Mouse (Mus musculus): ENCODE results near the gene Ets2. TPM values are rescaled to one million over a fixed set of nuclear protein-coding genes. Genes with fewer than 3 reads are reported as not detected.
"Not testable (repeated sequence)": the region's sequence is repeated elsewhere in the genome, so short reads cannot be mapped to it uniquely, and the experiment has no call there.

Ets2 gene
- polyA plus RNA-seq, 1 experiment from 2014 or later = 37.0 TPM

- ChIA-PET CTCF (interaction anchor here (0.9 to 1.6 kb wide), 3 partner anchors 48 to 246 kb away, joined by 3 to 6 read pairs (median 3); no protein-coding TSS in a partner anchor), POLR2A (no interaction called here)
- in situ Hi-C loops (cut with MboI; ENCODE audit: low pct_unique_long_range_greater_than_20kb) = no loop called here
- DNase-seq (ENCODE audit: low read depth, low spot score) (no peak), ATAC-seq (no peak)
- TF ChIP-seq CTCF (IDR thresholded peaks at IDR 0.05) = no peak
- no peaks in the 10 kb centered on the region for H3K27me3 ChIP-seq
Measured at GRCm38 (mm10) chr16:95699721-95700120, 2.2 kb upstream of the Ets2 start.

DNA sequence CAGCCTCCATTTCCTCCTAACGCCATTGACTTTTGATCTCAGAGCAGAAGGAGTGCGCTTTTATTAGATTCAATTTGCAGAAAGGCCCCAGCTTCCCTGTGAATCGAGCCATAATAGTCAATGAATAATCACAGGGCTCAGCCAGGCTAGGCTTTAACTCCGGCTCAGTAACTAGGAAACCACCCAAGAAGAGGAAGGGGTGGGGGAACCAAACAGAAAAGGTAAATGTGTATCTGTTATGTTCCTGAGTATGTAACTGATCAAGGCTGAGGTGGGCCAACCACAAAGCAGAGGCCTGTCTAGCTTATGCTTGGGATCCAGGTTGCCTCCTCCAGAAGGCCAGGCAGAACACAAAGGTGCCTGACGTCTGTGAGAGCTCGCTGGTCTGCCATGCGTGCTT is 1.7 kb upstream of the Ets2 start:
- no peak for TF ChIP-seq CTCF (IDR thresholded peaks at IDR 0.05)
- ATAC-seq (no peak), DNase-seq (ENCODE audit: low read depth, low spot score) (no peak)
- no peaks in the 10 kb centered on the region for H3K27me3 ChIP-seq
- in situ Hi-C loops (cut with MboI; ENCODE audit: low pct_unique_long_range_greater_than_20kb) = no loop called here
- POLR2A ChIA-PET = interaction anchor here (1.0 to 1.8 kb wide), 2 partner anchors 12 to 47 kb away, joined by 3 to 4 read pairs; no protein-coding TSS in a partner anchor
- CTCF ChIA-PET = interaction anchor here (0.7 to 1.6 kb wide), 4 partner anchors 19 to 245 kb away, joined by 3 to 6 read pairs (median 3); no protein-coding TSS in a partner anchor

- DNase-seq (ENCODE audit: low read depth, low spot score) (no peak), ATAC-seq (peak; percentile 32)
- no peak for TF ChIP-seq CTCF (IDR thresholded peaks at IDR 0.05)
- no peaks in the 10 kb centered on the region for H3K27me3 ChIP-seq
- in situ Hi-C loops (cut with MboI; ENCODE audit: low pct_unique_long_range_greater_than_20kb) = no loop called here
- ChIA-PET POLR2A (interaction anchor here (0.6 to 1.0 kb wide), 2 partner anchors 91 to 230 kb away, joined by 3 read pairs; no protein-coding TSS in a partner anchor), CTCF (interaction anchor here (0.8 to 0.9 kb wide), 2 partner anchors 65 to 105 kb away, joined by 3 read pairs; no protein-coding TSS in a partner anchor)
Measured at GRCm38 (mm10) chr16:95702562-95703545, 979 bp downstream of the Ets2 start.

DNA sequence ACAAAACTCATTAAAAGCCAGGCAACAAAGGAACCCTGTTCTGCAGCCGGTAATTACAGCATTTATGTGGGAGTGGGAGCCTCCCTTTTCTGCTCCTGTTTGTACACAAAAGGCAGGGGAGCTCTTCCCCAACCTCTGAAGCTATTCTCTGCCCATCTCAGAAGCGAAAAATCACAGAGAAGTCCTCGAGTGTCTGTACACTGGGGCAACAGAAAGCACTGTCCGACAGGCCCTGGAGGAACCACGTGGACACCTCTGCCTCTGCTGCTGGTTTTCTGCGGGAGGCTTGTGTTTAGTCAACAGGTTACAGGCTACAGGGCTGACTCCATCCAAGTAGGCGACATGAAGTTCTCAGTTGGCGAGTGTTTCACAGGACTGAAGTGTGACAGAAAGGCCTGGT is 2.1 kb downstream of the Ets2 start:
- in situ Hi-C loops (cut with MboI; ENCODE audit: low pct_unique_long_range_greater_than_20kb) = no loop called here
- ChIA-PET CTCF (no interaction called here), POLR2A (interaction anchor here (0.8 kb wide), 1 partner anchor 17 kb away, joined by 3 read pairs; no protein-coding TSS in a partner anchor)
- no peak for TF ChIP-seq CTCF (IDR thresholded peaks at IDR 0.05)
- H3K27me3 ChIP-seq = no peaks in the 10 kb centered on the region
- DNase-seq (ENCODE audit: low read depth, low spot score) = no peak
- ATAC-seq = no peak

DNA sequence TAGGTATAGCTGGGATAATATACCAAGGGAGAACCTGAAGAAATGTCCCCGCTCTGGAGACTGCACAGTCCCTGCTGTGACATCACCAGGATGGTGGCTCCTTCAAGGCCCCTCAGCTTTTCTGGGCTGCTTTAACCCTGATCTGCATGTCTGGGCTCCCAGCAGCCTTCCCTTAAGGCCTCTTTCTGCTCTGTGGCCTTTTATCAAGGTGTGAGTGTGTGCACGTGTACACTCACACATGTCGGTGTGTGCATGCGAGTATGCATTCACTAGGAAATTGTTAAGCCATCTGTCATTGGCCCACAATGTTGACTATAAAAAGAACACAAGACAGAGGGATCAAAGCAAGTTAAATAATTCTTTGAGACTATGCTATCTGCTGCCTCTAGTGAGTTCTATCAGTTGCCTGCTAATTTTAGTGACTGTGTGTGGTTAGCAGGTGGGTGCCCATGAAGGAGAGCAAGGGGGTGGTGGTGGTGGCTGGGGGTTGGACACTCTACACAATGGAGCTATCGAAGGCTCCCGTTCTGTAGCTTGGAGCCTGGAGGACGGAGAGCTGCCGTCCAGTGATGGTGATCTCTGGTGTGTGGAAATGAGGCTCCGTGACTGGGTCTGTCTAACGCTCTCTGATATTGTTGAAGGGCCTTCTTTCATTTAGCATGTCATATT is 2.9 kb downstream of the Ets2 start:
- ATAC-seq (no peak), DNase-seq (ENCODE audit: low read depth, low spot score) (no peak)
- H3K27me3 ChIP-seq = no peaks in the 10 kb centered on the region
- ChIA-PET POLR2A (interaction anchor here (0.6 to 0.8 kb wide), 2 partner anchors 16 to 363 kb away, joined by 3 read pairs; no protein-coding TSS in a partner anchor), CTCF (no interaction called here)
- no peak for TF ChIP-seq CTCF (IDR thresholded peaks at IDR 0.05)
- in situ Hi-C loops (cut with MboI; ENCODE audit: low pct_unique_long_range_greater_than_20kb) = loop anchor here (5.0 kb wide), 1 partner anchor 123 kb away; no protein-coding TSS in a partner anchor

DNA sequence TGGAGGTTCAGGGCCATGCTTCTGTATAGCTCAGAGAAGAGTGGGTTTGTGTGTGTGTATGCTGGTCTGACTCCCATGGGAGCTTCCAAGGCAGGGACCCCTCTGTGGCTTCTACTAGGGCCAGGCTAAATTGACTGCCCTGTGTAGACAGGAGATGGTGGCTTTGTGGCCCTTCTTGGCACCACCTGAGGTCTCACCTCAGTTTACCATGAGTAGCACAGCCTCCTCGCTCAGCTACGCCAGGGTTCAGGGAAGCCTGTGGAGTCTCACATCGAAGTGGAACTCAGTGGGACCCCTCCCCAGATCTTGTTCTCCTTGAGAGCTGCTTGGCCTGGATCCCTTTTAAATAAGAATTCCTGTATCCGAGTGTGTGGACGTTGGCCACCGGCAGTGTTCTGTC is 3.9 kb downstream of the Ets2 start:
- DNase-seq (ENCODE audit: low read depth, low spot score) (no peak), ATAC-seq (no peak)
- no peak for TF ChIP-seq CTCF (IDR thresholded peaks at IDR 0.05)
- in situ Hi-C loops (cut with MboI; ENCODE audit: low pct_unique_long_range_greater_than_20kb) = loop anchor here (5.0 kb wide), 1 partner anchor 122 kb away; no protein-coding TSS in a partner anchor
- ChIA-PET POLR2A (no interaction called here), CTCF (no interaction called here)
- no peaks in the 10 kb centered on the region for H3K27me3 ChIP-seq

GRCm38 (mm10) chr16:95708211-95709004 is 6.5 kb downstream of the Ets2 start:
- in situ Hi-C loops (cut with MboI; ENCODE audit: low pct_unique_long_range_greater_than_20kb) = loop anchor here (5.0 kb wide), 1 partner anchor 119 kb away; no protein-coding TSS in a partner anchor
- POLR2A ChIA-PET = interaction anchor here (0.6 kb wide), 1 partner anchor 46 kb away, joined by 3 read pairs; no protein-coding TSS in a partner anchor
- ATAC-seq = peak; percentile 88
- CTCF ChIA-PET = no interaction called here
- TF ChIP-seq CTCF (IDR thresholded peaks at IDR 0.05) = no peak
- DNase-seq (ENCODE audit: low read depth, low spot score) = no peak
- H3K27me3 ChIP-seq = no peaks in the 10 kb centered on the region

DNA sequence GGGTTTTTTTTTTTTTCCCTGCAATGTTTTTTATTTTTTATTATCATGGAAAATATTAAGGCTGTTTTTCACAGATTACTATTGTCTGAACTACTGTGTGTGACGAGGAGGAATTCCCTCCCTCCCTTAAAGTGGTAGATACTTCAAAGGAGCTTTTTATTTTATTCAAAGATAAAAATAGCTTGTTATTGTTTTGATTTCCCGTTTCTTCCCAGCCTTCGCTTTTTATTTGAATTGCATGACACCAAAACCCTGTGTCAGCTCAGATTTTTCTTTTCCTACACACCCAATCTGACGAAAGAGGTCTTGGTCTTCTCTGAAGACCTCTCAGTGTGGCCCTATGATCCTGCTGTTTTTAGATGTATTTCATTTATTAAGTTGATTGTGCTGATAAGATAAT is 7.3 kb downstream of the Ets2 start:
- ChIA-PET POLR2A (interaction anchor here (0.7 kb wide), 1 partner anchor 279 kb away, joined by 3 read pairs; no protein-coding TSS in a partner anchor), CTCF (no interaction called here)
- ATAC-seq (no peak), DNase-seq (ENCODE audit: low read depth, low spot score) (no peak)
- in situ Hi-C loops (cut with MboI; ENCODE audit: low pct_unique_long_range_greater_than_20kb) = loop anchor here (5.0 kb wide), 1 partner anchor 118 kb away; no protein-coding TSS in a partner anchor
- no peak for TF ChIP-seq CTCF (IDR thresholded peaks at IDR 0.05)
- no peaks in the 10 kb centered on the region for H3K27me3 ChIP-seq

DNA sequence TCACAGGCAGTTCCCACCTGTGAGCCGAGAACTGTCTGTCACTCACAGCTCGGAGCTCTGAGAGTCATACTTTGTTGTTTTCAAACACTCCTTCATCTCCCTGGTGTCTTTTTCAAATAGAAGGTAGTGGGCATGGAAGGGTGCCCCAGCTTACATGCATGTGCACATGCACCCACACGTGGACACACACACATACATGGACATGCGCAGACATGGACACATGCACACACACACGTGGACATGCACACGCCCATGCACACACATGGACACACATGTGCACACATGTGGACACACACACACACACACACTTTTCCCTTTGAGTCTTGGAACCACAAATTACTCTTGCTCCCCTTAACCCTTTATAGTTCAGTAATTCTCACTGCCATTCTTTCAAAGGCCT is 8.3 kb downstream of the Ets2 start:
- H3K27me3 ChIP-seq = no peaks in the 10 kb centered on the region
- ChIA-PET CTCF (interaction anchor here (0.8 to 1.2 kb wide), 2 partner anchors 12 to 104 kb away, joined by 3 read pairs; no protein-coding TSS in a partner anchor), POLR2A (no interaction called here)
- no peak for TF ChIP-seq CTCF (IDR thresholded peaks at IDR 0.05)
- no peak for DNase-seq (ENCODE audit: low read depth, low spot score)
- ATAC-seq = no peak
- in situ Hi-C loops (cut with MboI; ENCODE audit: low pct_unique_long_range_greater_than_20kb) = no loop called here

DNA sequence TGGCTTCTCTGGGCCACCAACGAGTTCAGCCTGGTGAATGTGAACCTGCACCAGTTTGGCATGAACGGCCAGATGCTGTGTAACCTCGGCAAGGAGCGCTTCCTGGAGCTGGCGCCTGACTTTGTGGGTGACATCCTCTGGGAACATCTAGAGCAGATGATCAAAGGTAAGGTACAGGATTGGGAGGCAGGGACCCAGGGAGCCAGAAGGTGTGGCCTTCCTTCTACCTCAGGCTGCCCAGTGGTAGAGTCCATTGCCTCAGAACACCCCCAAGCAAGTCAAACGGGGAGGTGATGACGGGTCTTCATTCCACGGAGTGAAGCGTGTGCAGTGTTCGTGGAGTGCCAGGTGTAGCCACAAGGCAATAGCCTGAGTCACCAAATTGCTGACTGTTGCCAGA is 10.2 kb downstream of the Ets2 start:
- no peak for TF ChIP-seq CTCF (IDR thresholded peaks at IDR 0.05)
- in situ Hi-C loops (cut with MboI; ENCODE audit: low pct_unique_long_range_greater_than_20kb) = no loop called here
- H3K27me3 ChIP-seq = no peaks in the 10 kb centered on the region
- POLR2A ChIA-PET = no interaction called here
- DNase-seq (ENCODE audit: low read depth, low spot score) = no peak
- CTCF ChIA-PET = no interaction called here
- ATAC-seq = no peak

- POLR2A ChIA-PET; in situ Hi-C loops (cut with MboI; ENCODE audit: low pct_unique_long_range_greater_than_20kb); H3K27me3 ChIP-seq; CTCF ChIA-PET; ATAC-seq; DNase-seq (ENCODE audit: low read depth, low spot score): not testable (repeated sequence)
Measured at GRCm38 (mm10) chr16:95713077-95713476, 11.2 kb downstream of the Ets2 start.
